Mouse (Mus musculus): ENCODE results near the gene Opcml.

Opcml gene

DNA sequence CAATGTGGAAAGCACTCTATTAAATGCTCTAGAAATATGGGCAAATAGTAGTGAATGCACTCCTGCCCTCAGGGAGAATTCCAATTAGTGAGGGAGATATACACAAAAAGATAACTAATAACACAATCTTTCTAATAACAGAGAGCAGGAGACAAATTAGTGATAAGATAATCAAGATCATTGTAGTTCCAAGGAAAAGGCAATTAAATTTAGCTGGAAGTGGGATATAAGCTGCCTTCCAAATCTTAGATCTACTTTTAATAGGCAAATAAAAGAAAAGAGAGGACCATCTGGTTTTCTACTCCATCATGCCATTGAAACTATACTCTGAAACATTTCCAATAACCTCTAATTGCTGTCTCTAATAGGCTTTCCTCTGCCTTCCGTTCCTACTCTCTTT lies 742.6 kb downstream of the Opcml start:
- no peak for DNase-seq (ENCODE audit: low read depth, low spot score)

DNA sequence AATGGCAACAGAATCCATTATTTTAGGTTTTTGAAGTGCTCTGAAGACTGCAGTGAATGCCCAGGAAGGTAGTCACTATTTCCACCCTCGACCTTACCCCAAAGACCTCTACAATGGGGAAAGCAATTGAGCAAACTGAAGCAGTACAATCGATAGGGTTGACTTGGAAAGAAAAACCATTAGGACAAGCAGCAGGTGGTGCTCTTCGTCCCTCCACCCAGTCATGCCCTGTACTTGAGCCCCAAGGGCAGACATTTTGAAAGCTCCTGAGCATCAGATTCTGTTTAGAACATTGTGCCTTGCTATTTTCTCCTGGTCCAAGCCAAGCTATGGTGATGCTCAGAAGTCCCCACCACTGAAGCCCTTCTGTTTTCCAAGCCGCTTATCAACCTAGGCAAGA lies 744.4 kb downstream of the Opcml start:
- DNase-seq (ENCODE audit: low read depth, low spot score) = no peak

DNA sequence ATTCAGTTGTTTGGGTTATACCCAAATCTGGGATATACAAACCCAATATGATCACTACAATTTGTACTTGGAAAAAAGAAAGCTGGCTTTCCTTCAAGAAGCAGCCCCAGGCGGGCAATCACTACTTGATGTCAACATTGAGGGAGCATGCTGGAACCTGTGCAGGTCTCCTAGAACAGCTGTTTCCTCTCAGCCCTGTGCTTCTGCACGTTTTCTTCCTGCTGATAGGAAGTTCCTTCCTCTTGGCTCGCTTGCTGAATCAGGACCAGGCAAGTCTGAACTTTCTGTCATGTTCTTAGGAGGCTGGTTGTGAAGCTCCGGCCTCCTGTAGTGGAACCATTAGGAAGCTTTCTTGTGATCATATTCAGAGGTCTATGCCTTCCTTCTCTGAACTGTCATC lies 746.1 kb downstream of the Opcml start:
- DNase-seq (ENCODE audit: low read depth, low spot score) = no peak

DNA sequence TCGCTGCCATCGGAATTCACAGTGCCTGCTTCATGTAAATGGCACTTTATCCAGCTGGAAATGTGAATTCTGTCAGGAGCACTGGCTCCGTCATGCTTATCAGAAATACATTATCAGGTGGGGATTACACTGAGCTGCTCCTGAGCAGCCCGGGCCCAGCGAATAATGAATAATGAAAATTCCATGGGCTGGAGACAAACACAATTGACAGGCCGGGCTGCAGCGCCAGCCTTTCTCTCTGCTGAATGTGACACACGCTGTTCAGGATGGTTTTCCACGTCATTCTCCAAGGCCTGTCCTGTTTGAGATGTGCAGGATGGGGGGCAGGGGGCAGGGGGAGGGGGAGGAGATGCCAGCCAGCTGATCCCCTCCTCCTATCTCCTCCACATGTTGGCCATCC lies 757.6 kb downstream of the Opcml start:
- no peak for DNase-seq (ENCODE audit: low read depth, low spot score)

DNA sequence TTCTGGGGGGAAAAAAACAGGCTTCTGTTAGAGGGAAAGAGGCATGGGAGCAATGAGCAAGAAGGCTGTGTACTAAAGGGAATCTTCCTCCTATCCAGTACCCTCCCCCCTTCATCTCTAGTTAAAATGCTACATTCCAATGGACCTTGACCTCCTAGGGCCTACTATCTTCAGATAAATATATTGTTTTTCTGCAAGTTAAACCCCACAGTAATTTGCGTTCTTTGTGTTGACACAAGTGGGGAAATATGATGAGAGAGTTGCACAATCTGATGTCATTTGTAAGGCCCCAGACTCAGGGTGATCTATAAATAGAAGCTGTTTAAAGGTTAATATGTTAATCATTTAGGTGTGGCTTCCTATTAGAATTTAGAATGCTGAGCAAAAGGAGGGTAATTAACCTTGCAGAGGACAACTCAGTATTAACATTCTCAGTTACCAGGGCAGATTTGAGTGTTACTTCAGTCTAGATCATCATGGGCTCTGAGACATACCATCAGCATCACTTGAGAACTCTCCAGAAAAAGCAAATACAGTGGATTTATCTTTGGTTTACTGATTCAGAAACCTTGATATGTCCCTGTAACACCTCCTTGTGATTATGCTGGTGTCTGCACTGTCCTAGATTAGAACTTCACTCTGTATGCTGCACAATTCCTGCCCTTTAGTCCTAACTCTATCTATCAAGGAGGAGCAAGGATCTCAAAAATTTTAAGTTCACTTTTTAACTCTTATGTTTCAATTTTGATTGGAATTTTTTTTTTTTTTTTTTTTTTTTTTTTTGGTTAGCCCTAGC lies 762.0 kb downstream of the Opcml start:
- no peak for DNase-seq (ENCODE audit: low read depth, low spot score)

DNA sequence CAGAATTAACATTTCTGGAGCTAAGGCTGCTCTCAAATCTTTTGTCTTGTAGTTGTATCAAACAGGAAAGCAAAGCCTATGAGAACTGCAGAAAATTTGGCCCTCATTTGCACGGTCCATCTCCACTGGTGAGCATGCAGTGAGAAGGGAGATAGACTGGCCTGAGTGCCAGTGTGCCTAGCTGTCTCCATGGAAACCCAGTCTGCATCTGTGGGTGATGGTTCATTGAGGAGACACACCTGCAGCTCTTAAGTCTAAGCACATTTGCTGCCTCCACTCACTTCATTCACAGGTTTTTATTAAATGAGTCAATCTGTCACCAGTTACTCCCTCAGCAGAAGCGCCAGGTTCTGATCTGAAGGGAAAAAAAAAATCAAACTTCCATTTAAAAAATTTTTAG lies 768.1 kb downstream of the Opcml start:
- no peak for DNase-seq (ENCODE audit: low read depth, low spot score)

DNA sequence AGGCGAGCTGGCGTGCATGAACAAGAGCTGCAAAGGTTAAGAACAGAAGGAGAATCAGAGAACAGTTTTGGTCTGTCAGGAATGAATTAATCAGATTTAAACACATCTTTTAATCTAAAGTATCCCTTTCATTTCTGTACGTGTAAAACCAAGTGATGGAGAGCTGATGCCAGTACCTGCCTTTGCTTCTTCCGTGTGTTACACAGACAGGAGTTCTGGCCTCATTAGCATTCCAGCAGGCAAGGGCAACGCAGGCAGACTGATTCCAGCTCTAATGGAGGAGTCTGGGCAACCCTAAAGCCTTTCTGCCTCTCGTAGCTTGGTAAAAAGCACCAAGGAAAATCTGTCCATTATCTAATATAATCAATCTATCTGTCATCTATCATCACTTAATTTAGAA lies 771.2 kb downstream of the Opcml start:
- no peak for DNase-seq (ENCODE audit: low read depth, low spot score)

DNA sequence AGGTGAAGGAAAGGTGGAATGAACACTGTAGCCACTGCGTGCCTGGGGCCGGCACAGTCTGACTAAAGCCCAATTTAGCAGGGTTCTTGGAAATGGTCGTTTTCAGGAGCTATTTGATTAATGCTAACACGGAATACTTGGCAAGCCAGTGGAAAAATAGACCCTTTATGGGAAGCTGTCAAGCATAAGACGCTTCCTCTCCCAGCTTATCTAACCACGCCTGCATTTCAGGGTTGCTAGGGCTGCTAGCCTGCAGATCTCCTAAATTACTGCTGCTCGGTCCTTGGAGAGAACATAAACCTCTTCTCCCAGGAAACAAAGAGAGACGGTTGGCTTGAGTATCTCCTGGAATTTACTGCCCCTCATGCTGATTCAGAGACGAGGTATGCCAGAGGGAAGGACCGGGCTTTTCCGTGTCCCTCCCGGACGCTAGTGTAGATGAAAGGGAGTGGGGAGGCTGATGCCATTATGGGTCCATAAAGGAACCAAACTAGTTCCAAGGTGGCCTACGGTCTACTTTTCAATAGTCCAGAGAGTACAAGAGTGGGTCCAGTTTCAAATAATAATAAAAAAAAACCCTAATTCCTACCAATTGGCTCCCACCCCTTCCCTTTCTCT lies 772.6 kb downstream of the Opcml start:
- DNase-seq (ENCODE audit: low read depth, low spot score) = no peak

DNA sequence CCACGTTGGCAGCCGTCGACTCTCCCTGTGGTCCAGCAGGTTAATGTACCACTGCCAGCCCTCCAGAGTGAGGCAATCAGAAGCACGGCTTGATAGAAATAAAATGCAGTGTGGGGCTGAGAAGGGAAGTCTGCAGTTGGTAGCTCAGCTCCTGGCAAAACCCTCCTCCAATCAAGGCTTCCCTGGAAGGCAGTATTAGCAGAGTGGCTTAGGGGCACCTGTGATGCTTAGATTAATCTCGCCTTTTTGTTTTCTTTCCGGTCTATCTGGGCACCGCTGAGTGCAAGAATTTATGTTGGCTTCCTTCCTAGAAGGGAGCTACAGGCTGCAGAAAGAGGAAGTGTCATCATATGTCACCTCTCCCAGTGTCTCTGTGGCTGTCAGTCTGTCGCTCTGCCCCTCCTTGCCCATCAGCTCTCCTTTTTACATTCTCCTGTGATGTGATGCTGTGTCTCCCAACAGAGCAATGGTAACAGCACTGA lies 778.5 kb downstream of the Opcml start:
- no peak for DNase-seq (ENCODE audit: low read depth, low spot score)

DNA sequence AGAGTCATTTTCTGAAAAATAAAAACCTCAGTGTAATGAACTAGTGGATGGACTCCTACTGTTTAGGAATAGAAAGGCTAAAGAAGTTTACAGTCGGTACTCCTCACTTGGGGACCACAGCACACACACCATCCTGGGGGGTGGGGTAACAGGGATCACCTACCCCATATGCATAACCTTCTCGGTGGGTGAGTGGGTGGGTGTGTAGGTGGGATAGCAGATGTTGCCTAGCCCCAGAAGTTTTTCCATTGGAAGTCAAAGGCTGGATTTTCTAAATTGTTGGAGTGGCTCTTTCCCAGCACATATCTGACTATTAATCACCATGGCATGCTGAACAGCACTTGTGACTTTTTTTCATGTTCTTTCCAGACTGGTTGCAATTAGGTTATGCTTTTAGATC lies 779.2 kb downstream of the Opcml start:
- DNase-seq (ENCODE audit: low read depth, low spot score) = no peak

DNA sequence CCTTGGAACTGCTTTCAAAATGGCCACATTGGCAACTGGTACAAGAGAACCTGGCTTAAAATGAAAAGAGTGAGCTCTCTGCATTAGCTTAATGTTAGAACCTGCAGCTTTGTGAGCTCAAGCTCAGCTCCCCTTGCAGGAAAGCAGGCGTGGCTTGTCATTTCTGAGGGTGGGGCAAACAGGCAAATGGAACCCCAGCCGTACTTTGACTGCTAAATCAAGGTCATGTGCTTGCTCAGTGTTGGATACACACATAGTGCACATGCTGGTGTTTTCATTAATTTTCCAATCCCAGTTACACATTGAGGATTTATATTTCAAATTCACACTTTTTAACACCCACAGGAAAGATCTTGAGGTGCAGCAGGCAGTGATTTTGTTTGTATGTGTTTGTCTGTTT lies 781.1 kb downstream of the Opcml start:
- no peak for DNase-seq (ENCODE audit: low read depth, low spot score)

DNA sequence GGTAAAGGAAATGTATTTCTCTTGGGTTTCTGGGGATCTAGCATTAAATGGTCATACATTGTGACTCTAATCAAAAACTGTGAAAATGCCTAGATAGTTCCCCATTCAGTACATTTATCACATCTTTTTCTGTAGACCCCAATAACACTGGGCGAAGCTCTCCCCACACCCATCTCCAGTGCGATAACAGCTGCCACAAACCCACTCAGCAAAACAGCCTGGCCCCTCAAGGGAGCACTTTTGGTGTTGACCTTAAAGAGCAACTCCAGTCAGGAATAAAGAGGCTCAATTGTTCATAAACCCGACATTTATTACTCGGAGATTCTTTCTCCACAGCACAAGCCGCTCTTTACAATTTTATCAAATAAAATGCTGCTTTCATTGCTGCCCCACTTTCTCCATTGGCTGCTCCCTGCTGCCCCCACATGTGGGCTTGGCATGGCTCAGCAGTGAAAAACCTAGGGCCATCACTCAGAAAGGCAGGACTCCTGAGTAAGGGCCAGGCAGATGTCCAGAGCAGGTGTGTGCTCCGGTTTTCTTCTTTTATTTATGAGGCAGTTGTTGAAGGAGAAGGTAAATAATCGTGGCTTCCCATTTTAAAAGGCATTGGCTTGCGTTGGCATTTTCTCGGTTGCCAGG lies 781.7 kb downstream of the Opcml start:
- no peak for DNase-seq (ENCODE audit: low read depth, low spot score)

DNA sequence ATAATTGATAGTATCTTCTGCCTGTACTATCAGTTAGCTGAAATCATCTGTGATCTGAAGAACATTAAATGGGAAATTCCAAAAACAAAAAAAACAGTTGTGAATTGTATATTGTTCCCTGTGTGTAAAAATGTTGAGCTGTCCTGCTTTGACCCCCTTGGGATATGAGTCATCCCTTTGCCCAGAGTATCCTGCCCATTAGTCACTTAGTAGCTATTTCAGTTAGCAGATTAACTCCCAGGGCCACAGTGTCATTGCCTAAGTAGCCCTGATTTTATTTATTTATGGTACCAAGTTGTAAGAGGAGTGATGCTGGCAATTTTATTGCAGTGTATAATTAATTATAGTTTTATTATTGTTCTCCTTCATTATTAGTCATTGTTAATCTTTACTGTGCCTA lies 788.2 kb downstream of the Opcml start:
- DNase-seq (ENCODE audit: low read depth, low spot score) = no peak

DNA sequence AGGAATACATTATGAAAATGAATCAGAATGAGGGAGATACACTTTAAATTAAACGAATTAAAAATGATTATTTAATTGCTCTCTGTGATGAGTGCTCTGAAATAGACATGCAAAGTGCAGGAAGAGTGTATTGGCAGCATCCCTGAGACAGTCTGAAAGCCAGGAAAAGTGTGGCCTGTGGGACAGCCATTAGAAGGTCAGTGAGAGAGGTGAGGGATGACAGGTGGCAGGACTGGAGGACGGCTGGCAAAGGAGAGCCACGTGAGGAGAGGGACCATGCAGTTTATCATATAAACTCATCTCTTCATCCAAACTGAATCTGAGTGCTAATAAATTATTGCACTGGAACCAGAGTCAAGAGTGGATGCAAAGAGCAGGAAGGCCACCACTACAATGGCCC lies 796.7 kb downstream of the Opcml start:
- DNase-seq (ENCODE audit: low read depth, low spot score) = no peak

DNA sequence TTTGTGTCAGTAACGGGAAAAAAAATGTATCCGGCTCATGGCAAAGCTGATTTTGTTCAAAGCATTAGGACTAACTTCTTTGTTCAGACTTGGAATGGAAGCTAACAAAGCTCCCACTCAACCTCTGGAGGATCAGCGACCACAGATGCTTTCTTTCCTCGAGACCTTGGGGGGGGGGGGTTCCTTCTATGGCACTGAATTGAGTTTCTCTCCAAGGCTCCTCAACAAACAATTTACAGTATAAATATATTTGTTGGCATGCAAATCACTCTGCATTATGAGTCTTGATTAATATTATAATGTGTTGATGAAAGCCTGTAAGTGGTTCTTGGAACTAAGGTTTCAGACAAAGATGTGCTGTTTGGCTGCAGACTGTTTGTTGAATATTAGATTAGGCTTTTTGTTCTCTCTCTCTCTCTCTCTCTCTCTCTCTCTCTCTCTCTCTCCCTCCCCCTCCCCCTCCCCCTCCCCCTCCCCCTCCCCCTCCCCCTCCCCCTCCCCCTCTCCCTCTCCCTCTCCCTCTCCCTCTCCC lies 797.3 kb downstream of the Opcml start:
- no peak for DNase-seq (ENCODE audit: low read depth, low spot score)

DNA sequence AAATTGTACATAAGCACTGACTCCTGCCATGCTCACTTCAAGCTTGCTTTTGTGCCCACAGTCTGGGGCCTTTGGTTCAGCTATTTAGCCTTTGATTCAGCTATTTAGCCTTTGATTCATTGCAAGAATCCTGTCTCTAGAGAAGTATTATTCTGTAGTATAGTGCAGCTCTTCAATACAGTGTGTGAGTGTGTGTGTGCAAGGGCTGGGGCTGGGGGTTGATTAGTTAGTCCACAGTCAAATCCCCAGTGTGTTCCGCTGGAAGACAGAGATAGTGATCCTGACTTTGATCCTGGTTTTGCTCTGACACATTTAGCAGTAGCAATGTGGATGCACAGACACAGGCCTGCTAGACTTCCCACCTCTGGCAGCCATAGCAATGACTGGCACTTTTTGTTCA lies 797.9 kb downstream of the Opcml start:
- no peak for DNase-seq (ENCODE audit: low read depth, low spot score)

DNA sequence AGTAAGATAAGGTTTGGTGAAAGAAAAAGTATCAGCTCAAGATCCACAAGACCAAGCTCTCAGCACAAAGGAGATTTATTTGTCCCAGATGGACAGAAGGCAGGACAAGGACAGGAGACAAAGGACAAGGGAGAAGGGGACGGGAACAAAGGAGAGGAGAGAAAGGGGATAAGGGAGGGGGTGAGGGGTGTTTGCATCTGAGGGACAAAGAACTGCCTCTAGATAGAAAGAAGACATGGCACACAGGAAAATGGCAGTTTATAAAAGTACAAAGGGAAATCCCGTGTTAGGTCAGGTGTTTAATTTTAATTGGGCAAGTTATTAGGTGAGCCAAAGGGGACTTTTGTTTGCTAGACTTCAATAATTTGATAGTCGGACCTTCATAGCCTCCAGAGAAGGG lies 801.6 kb downstream of the Opcml start:
- no peak for DNase-seq (ENCODE audit: low read depth, low spot score)

DNA sequence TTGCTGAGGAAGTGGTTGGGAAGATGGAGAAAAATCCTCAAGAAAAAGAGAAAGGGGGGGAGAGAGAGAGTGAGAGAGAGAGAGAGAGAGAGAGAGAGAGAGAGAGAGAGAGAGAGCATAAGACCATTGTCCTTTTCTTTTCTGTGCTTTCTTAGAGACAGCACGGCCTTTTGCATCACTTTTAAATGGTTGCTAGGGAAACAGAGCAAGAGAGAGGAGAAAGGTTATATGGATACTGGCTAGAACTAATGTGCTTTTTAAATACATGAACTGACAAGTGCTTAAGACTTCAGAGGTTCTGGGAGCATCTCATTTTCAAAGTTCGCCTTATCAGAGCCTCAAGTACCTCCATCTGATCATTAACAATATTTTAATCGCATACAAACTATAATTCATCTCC lies 804.5 kb downstream of the Opcml start:
- no peak for DNase-seq (ENCODE audit: low read depth, low spot score)

DNA sequence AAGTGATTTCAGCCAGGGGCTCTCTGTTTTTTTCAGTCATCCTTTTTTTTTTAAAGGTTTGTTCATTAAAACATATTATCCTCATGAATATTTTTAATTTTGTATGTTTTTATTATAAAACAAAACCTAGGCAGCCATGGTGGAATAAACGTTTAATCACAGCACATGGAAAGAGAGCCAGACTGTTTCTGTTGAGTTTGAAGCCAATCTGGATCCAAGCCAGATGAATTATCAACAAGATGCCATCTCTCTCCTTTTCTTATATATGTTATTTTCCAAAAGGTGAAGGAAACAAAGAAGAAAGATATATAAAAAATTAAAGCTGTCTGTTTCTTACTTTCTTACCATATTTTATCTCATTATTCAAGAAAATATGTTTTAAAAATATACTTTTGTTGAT lies 815.0 kb downstream of the Opcml start:
- no peak for DNase-seq (ENCODE audit: low read depth, low spot score)

DNA sequence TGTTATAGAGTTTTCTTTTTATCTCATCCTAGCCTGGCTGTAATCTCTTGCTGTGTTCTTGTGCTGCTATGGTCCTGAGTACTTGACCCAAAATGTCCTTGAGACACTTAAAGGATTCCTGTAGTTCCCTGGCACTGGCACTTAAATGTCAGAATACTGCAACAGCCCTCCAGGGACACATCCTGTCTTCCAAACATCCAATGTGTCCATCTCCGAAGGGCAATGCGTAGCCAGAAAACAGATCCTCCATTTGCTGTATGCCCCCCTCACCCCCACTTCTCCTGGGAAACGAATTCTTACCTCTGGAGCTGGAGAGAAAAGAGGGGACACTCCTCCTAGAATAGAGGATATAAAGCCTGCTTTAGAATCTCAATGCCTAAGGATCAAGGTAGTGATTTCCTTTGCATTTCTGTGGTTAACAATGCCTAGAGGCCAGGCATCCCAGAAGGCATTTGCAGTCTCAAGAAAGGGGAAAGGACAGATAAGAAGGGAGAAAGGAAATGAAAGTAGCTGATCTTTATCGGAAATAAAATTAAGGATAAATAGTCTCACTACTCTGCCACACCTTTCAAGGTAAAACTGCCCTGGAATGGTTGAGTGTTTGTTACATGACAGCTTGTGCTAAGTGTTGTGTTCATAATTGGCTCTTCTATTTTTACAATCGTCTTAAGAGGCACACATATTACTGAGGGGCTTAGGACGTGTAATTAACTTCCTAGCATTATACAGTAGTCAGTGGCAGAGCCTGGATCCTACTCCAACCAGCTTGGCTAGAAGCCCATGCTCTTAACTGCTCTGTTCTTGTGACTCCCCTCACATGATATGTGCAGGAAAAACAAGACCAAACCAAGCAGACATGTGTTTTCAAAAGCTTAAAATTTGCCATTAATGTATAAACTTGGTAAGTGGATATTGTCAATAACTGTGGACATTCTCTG lies 823.4 kb downstream of the Opcml start:
- no peak for DNase-seq (ENCODE audit: low read depth, low spot score)

DNA sequence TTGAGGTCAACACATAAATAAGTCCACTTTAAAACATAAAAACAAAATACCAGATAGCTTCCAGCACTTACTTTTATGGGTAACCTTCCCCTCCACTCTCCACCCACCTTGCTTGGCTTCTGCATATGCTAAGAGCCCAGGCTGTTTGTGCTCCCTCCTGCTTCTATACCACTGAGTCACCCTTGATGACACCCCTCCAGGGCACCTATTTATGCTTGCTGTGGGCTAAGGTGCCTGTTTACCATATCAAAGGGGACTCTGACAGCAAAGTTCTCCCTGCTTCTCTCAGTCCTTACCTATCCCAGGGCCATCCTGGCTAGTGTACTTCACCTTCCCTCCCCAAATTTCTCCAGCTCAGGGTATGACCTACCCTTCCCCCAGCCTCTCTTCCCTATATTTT lies 824.9 kb downstream of the Opcml start:
- no peak for DNase-seq (ENCODE audit: low read depth, low spot score)

DNA sequence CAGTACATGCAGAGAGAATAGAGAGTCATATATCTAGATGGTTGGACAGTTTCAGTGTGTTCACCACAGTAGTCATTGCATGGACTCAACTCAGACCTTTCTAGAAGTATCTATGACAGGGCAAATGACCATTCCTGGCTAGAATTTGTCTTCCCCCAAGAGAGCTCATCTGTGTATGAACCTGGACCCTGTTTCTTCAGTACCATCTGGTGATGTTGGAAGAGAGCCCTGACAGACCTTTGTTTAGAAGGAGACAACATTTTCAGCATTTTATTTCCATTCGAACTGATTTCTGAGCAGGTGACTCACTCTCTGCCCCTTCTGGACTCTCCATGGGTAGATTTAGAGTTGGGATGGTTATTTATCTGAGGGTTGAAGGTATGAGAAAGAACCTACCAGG lies 827.1 kb downstream of the Opcml start:
- DNase-seq (ENCODE audit: low read depth, low spot score) = no peak
